Mouse (Mus musculus): Measurements from ENCODE around the gene Coq4.
"Not testable (repeated sequence)": the region's sequence is repeated elsewhere in the genome, so short reads cannot be mapped to it uniquely, and the experiment has no call there.

DNA sequence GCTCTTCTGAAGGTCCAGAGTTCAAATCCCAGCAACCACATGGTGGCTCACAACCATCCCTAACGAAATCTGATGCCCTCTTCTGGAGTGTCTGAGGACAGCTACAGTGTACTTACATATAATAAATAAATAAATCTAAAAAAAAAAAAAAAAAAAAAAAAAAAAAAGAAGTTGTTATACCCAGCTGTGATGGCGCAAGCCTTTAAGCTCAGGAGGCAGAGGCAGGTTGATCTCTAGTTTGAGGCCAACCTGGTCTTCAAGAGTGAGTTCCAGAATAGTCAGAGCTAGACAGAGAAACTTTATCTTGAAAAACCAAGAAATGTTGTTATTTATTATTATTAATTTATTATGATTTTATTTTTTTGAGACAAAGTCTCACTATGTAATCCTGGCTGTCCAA, 6.0 kb upstream of the Coq4 start:
- TF ChIP-seq CTCF (IDR thresholded peaks at IDR 0.05; ENCODE audit: control insufficient read depth, insufficient read depth, low read length); POLR2A (IDR thresholded peaks at IDR 0.05; ENCODE audit: borderline replicate concordance, control insufficient read depth, low read depth, low read length): not testable (repeated sequence)
